ENCODE assay signal across 8 mouse cellular contexts in the genomic region with DNA sequence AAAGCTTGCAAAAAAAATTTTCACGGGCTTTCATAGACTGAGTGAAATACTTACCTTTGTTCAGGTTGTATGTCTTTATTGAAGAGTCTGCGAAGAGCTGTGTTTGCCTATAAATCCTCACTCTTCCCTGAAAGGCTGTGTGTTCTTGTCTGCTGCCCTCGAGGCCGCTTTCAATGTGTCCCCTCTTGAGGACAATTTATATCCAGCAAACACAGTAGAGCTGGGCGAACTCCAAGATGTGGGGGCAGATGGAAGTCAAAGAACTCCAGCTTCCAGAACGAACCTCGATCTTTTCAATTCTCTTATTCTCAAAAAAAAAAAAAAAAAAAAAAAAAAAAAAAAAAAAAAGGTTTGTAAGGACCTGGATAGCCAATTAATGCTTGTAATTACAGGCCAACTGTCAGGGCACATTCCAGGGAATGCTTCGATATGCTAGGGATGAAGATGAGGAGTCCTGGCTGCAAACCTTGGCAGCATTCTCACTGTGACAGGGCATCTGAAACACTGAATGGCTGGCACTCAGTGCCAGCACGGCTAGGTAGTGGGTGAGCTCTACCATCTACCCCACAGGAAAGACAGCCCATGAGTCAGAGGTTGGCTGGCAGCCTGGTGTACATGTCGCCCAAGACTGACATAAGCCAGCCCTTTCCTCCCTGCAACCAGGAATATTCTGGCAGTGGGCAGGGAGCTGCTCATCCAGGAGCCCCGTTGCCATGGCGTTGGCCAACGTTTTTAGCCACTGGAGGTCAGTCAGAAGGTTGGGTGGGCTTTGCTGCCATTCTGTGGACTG. TPM values are rescaled to one million over a fixed set of nuclear protein-coding genes. Genes with fewer than 3 reads are reported as not detected.
A peak's percentile ranks its signal among the peaks of the same experiment; 100 is the strongest.
DNase-seq lines count a peak whose midpoint lies in the region; ATAC-seq and TF ChIP-seq lines count a peak whose summit lies in the region.

A gene (minus strand): TSS at position 340 of the 790 bp plus-strand sequence.

- no peaks in the 10 kb centered on the region for H3K79me2 ChIP-seq in C2C12 (ENCODE audit: control insufficient read depth, insufficient read depth)

- no peak within 1 kb of the TSS for H3K4me2 ChIP-seq in hindbrain, embryonic 13.5 days
- H3K4me2 ChIP-seq in stomach, embryonic 16.5 days (ENCODE audit: low read depth, low read length) = no peak within 1 kb of the TSS

- H3K4me3 ChIP-seq in C2C12 (ENCODE audit: insufficient read depth, poor library complexity, severe bottlenecking) = no peak within 1 kb of the TSS
- no peak within 1 kb of the TSS for H3K4me3 ChIP-seq in hindbrain, embryonic 13.5 days
- H3K4me3 ChIP-seq in stomach, embryonic 16.5 days (replicated peaks; ENCODE audit: low read length) = no peak within 1 kb of the TSS

- no peaks in the 10 kb centered on the region for H3K79me3 ChIP-seq in C2C12 (ENCODE audit: low read depth)

- H3K4me1 ChIP-seq in hindbrain, embryonic 13.5 days (replicated peaks) = peaks cover 4% of the 10 kb centered on the region
- no peaks in the 10 kb centered on the region for H3K4me1 ChIP-seq in stomach, embryonic 16.5 days (ENCODE audit: control insufficient read depth, insufficient read depth, low read length)

- H3K9me3 ChIP-seq in hindbrain, embryonic 13.5 days = no peaks in the 10 kb centered on the region
- no peaks in the 10 kb centered on the region for H3K9me3 ChIP-seq in stomach, embryonic 16.5 days (replicated peaks; ENCODE audit: control insufficient read depth, low read length)

- H3K36me3 ChIP-seq in C2C12 (ENCODE audit: control insufficient read depth, insufficient read depth) = no peaks in the 10 kb centered on the region
- H3K36me3 ChIP-seq in hindbrain, embryonic 13.5 days = no peaks in the 10 kb centered on the region
- H3K36me3 ChIP-seq in stomach, embryonic 16.5 days (ENCODE audit: control insufficient read depth, insufficient read depth, low read length) = no peaks in the 10 kb centered on the region

- no peak for TF ChIP-seq CTCF in C2C12 (IDR thresholded peaks at IDR 0.05; ENCODE audit: control insufficient read depth, insufficient read depth, insufficient read length)

- no peak within 1 kb of the TSS for H3K9ac ChIP-seq in hindbrain, embryonic 13.5 days
- H3K9ac ChIP-seq in stomach, embryonic 16.5 days (ENCODE audit: low read length) = no peak within 1 kb of the TSS

- peak; percentile 12 for DNase-seq in embryo, embryonic 10.5 days (ENCODE audit: low spot score)
- no peak for DNase-seq in embryo, embryonic 11 days
- peak; percentile 85 for DNase-seq in cerebellum, adult 8-10 months
- DNase-seq in gastrocnemius, adult 8-10 months (ENCODE audit: low spot score in 2 of 2) = peak; percentile 30 to 62
- peak; percentile 50 for DNase-seq in lung, postnatal 10 days

- 0 out of 2 replicates have a peak, but pooled peaks have one; percentile 46 for ATAC-seq in hindbrain, embryonic 13.5 days (ENCODE audit: low FRiP score)
- no peak for ATAC-seq in stomach, embryonic 16.5 days (ENCODE audit: insufficient read depth, low FRiP score)

- H3K27ac ChIP-seq in hindbrain, embryonic 13.5 days = no peak within 1 kb of the TSS
- H3K27ac ChIP-seq in stomach, embryonic 16.5 days (ENCODE audit: low read length) = no peak within 1 kb of the TSS

- H3ac ChIP-seq in C2C12 (ENCODE audit: control insufficient read depth, insufficient read length, low read depth) = peak within 1 kb of the TSS; percentile 15

- no peaks in the 10 kb centered on the region for H3K27me3 ChIP-seq in C2C12 (ENCODE audit: control insufficient read depth, insufficient read depth, insufficient read length)
- H3K27me3 ChIP-seq in hindbrain, embryonic 13.5 days = peaks cover 5% of the 10 kb centered on the region; the same call in 1 of the 2 replicates
- H3K27me3 ChIP-seq in stomach, embryonic 16.5 days (ENCODE audit: control insufficient read depth, insufficient read depth, low read length) = no peaks in the 10 kb centered on the region

- 60% methylated on average over 13 of the region's 13 CpGs for WGBS in hindbrain, embryonic 13.5 days
- WGBS in stomach, embryonic 16.5 days = 57% methylated on average over 13 of the region's 13 CpGs

TF ChIP-seq in C2C12, 6 proteins besides CTCF, POLR2A, EP300 and RAD21:
- TF ChIP-seq FOSL1 (IDR thresholded peaks at IDR 0.05; ENCODE audit: insufficient read depth, low read length, poor library complexity, severe bottlenecking) (peak; percentile 42), CEBPB (IDR thresholded peaks at IDR 0.05; ENCODE audit: low read depth) (no peak)

RNA-seq across cellular contexts. Expression of the gene that starts here (rescaled TPM):
- polyA plus RNA-seq in C2C12 (2012; fragmentation: generic; extraction: Trizol) = 9.6 TPM
- total RNA-seq in gastrocnemius, adult 8-10 months (2022) = 10 to 100 TPM; 47.2 to 89.1 (median 64.7) TPM
- 25.3 and 25.7 TPM in 2 replicates for polyA plus RNA-seq in hindbrain, embryonic 13.5 days (2015; fragmentation: Nextera tagmentation; extraction: Ambion mirVana)
- polyA plus RNA-seq in stomach, embryonic 16.5 days (2015; fragmentation: Nextera tagmentation; extraction: Ambion mirVana) = 15.7 and 18.8 TPM in 2 replicates
